Mouse (Mus musculus) heart, postnatal 0 days (tissue): Measurements from ENCODE around the gene Hist1h2bb.

Source experiments
- CTCF ChIP-seq: IDR thresholded peaks from 2 replicates; pipeline ENCODE4 v1.5.1; 2016; ENCODE audit warnings: antibody characterized with exemption, control low read depth, low read depth
- EP300 ChIP-seq: IDR thresholded peaks from 2 replicates; pipeline ENCODE4 v1.6.1; 2016; ENCODE audit warnings: antibody characterized with exemption, low read depth

GRCm38 (mm10) chr13:23699767-23700166 is 46.8 kb upstream of the Hist1h2bb start:
- TF ChIP-seq CTCF, result no peak
- no peak for TF ChIP-seq EP300
